Mouse (Mus musculus) left cerebral cortex, postnatal 4 days (tissue): ENCODE data around the gene Gad1. TPM values are rescaled to one million over a fixed set of nuclear protein-coding genes. Genes with fewer than 3 reads are reported as not detected.
A peak's percentile ranks its signal among the peaks of the same experiment; 100 is the strongest.

ENCODE experiments used
- DNase-seq: peaks from one replicate; pipeline ENCODE4 v3.0.0-alpha.2; 2022
- intact Hi-C: fragments of 180-260 bp; cut with DNase I; formaldehyde crosslinking; loops from one replicate; pipeline ENCODE4 v1.15.1; 2025
- total RNA-seq, 2 experiments: library from RNA; stranded (reverse); gene quantifications; 2 replicates each; pipeline ENCODE4 v1.2.3; 2021

The Gad1 gene
- total RNA-seq, 2 experiments from 2014 or later, result 108 to 166 TPM

DNA sequence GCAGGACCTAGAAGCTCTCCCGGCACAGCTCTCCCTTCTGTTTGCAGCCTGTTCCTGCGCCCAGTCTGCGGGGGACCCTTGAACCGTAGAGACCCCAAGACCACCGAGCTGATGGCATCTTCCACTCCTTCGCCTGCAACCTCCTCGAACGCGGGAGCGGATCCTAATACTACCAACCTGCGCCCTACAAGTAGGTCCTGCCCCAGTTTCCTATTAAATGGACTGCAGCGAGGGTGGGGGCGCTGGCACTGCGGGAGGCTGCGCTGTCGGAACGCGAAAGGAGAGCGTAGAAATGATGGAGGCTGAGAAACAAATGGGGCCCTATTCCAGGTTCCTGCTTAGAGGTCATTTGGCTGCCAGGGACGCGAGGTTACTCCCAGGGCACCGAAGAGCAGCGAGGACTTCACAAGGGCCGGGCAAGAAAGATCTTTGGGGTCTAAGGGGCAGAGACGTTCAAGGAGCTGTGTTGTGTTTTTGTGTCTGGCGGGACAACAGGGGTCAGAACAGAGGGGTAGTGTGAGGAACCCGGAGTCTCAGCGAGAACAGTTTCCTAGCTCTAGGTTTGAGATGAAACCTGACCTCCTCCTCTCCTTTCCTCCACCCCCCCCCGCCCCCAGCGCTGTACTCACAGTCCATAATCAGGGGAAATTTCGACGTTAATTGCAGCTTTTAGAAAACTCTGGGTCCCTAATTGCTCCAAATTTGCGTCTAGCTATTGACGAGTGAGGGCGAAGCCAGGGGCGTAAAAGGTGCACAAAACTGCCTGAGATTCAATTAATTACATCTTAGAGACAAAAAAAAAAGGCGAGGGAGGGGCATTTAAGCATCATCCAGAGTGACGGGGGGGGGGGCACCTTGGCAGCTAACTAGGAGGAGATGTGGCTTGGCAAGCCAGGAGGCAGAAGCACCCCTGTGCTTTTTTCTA, 11.1 kb downstream of the Gad1 start:
- intact Hi-C loops, result loop anchor here (5.0 to 10.0 kb wide), 2 partner anchors 927 to 971 kb away; no protein-coding TSS in a partner anchor
- no peak for DNase-seq

GRCm38 (mm10) chr2:70564646-70565315, 11.9 kb downstream of the Gad1 start:
- no peak for DNase-seq

DNA sequence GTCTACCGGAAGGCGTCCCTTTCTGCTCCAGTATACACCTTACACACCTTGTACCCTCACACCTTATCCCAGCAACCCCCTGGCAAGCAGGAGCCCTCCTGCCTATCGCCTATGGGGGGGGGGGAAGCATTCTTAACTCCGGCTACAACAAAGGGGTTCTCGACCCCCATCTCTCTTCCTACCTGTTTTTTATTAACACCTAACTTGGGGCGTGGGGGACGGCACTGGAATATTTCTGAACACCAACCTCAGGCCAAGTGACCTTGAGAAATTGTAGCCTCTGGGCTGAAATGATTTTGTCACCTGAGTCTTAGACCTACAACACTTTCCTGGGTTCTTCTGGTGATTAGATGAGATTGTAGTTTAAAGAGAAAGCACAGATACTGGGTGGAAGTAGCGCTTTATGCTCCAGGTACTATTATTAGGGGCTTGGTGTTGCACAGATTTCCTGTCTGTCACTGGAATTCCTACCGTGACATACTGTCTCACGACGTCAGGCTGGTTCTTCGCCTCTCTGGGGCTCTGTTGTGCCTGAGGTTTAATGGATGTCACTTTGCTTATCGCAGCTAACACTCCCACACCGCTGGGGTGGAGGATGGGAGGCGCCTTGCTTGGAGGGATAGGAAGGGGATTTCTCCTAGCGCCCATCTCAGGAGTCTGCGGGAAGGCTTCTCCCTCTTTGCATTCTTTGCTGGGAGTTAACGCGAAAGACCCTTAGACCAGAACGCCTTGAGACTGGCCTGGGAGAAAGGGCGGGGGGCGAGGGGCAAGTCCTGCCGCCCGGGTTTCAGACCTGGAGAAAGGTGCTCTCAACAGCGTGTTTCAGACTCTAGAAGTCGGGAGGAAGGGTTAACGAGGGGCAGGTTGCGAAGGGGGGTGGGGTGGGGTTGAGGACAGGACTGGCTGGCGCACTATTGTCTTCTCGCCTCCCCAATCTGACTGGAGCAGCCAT, 13.1 kb downstream of the Gad1 start:
- no peak for DNase-seq
- intact Hi-C loops, result loop anchor here (10.0 kb wide), 1 partner anchor 969 kb away; no protein-coding TSS in a partner anchor

More at GRCm38 (mm10) chr2:70564646-70565315, 11.9 kb downstream of the Gad1 start:
- intact Hi-C loops, result loop anchor here (5.0 to 10.0 kb wide), 2 partner anchors 927 to 970 kb away; no protein-coding TSS in a partner anchor

GRCm38 (mm10) chr2:70566603-70566981, 13.7 kb downstream of the Gad1 start:
- peak; percentile 58 for DNase-seq
- intact Hi-C loops, result loop anchor here (10.0 kb wide), 1 partner anchor 968 kb away; no protein-coding TSS in a partner anchor

DNA sequence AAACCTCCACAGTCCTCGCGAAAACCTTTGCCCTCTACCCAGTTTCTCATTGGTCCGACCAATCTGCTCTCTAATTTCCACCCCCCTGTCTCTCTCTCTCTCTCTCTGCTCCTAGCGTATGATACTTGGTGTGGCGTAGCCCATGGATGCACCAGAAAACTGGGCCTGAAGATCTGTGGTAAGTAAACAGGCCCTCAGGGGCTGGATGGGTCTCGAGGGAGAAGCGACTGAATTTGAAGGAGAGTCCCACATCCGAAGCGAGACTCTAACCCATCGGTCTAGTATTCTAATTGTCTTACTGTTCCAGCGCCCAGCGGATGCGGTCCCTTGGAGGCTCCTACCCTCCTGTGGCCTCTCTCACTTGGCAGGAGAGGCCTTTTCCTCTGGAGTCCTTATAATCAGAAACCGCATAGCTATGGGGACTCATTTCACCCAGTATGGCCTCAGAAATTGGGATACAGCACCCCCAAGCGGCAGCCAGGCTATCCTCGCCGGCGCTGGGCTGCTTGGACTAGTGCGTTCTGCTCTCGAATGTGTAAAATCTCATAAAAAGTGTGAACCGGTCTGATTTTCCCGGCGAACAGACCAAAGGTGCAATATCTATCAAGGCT, 14.3 kb downstream of the Gad1 start:
- intact Hi-C loops, result loop anchor here (10.0 kb wide), 1 partner anchor 968 kb away; no protein-coding TSS in a partner anchor

DNA sequence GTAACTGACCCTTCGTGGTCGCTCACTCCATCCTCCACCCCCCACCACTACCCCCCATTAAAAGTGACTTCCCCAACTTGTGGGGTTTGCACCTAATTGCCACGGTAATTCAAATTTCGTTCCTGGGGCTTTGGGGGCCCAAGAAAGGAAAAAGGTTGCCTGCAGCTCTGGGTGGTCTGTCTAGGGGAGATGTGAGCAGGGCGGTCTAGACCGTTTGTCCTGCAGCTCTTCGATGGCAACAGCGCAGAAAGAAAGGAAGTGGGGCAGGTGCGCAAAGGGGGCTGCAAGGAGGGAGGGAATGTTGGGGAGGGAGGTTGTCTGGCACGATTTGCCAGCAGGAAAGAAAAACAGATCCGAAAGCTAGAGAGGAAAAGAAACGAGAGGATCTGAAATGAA, 14.8 kb downstream of the Gad1 start:
- no peak for DNase-seq
- intact Hi-C loops, result loop anchor here (10.0 kb wide), 1 partner anchor 967 kb away; no protein-coding TSS in a partner anchor

More for the DNA sequence above, 14.3 kb downstream of the Gad1 start:
- peak; percentile 74 for DNase-seq

GRCm38 (mm10) chr2:70568198-70568941, 15.5 kb downstream of the Gad1 start:
- intact Hi-C loops, result loop anchor here (10.0 kb wide), 1 partner anchor 966 kb away; no protein-coding TSS in a partner anchor
- DNase-seq, result peak; percentile 31

GRCm38 (mm10) chr2:70571698-70572097, 18.8 kb downstream of the Gad1 start:
- DNase-seq, result peak; percentile 32
- intact Hi-C loops, result no loop called here

DNA sequence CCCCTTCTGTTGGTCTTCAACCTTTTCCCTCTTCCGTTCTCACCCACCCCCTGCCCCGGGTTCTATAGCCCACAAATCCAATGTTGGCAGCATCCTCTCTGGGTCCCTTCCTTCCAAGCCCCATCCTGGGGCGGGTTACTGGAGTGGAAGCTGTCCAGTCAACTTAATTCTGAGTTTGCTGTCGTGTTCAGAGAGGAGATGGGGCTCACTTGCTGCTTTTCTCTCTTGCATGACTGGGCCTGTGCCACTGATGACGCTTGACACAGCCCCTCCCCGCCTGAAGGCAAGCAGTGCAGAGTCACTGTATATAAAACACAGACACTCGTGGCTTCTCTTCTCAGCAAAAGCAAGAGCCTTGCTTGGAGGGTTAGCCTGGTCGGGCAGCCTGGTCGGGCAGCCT, 19.4 kb downstream of the Gad1 start:
- intact Hi-C loops, result no loop called here
- DNase-seq, result peak; percentile 33

DNA sequence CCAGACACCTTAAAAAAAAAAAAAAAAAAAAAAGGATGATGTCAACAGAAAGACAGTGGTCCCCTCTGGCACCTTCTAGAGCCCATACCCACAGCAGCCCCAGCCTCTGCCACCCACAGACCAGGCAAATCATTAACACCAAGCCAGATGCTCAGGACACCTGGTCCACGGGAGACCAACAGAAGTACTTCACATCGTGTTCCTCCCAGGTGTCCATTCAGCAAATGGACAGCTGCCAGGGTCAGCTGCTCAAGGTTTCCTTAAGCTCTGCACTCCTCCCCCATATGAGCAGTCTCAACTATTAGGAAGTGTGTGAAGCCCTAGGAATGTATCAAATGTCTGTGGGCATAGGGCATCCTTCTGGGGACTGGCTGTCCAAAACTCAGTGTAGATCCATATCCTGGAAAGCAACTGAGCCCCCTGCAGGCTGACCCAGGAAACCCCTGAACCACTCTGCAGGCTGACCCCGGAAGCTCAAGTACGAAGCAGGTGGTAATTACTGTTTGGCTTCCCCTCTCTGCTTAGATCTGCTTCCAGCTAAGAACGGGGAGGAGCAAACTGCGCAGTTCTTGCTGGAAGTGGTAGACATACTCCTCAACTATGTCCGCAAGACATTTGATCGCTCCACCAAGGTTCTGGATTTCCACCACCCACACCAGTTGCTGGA, 20.8 kb downstream of the Gad1 start:
- DNase-seq, result no peak
- intact Hi-C loops, result no loop called here

DNA sequence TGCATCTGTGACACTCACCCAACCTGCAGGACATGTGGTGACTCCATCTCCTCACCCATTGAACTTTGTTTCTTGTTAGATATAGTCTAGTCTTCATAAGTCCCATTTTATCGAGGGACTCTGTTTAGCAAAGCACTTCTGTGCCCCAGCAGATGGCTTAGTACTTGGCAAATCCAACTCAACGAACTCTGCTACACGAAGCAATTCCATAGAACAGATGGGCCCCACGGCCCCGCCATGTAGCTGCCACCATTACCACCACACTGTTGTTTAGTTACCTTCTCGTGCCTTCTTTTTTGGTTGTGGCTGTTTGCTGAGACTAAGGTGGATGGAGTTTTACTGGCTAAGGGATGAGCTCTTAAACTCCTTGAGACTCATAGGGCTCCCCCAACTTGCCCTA, 35.3 kb downstream of the Gad1 start:
- DNase-seq, result no peak
- intact Hi-C loops, result no loop called here

- intact Hi-C loops, result no loop called here
- DNase-seq, result no peak
These were observed 39.6 kb downstream of the Gad1 start for GRCm38 (mm10) chr2:70592432-70592831.

GRCm38 (mm10) chr2:70593670-70594069, 40.8 kb downstream of the Gad1 start:
- DNase-seq, result no peak
- intact Hi-C loops, result no loop called here

- peak; percentile 15 for DNase-seq
- intact Hi-C loops, result no loop called here
These were observed 43.0 kb downstream of the Gad1 start for GRCm38 (mm10) chr2:70595896-70596295.

- intact Hi-C loops, result no loop called here
- no peak for DNase-seq
These were observed 56.9 kb downstream of the Gad1 start for GRCm38 (mm10) chr2:70609769-70610168.

DNA sequence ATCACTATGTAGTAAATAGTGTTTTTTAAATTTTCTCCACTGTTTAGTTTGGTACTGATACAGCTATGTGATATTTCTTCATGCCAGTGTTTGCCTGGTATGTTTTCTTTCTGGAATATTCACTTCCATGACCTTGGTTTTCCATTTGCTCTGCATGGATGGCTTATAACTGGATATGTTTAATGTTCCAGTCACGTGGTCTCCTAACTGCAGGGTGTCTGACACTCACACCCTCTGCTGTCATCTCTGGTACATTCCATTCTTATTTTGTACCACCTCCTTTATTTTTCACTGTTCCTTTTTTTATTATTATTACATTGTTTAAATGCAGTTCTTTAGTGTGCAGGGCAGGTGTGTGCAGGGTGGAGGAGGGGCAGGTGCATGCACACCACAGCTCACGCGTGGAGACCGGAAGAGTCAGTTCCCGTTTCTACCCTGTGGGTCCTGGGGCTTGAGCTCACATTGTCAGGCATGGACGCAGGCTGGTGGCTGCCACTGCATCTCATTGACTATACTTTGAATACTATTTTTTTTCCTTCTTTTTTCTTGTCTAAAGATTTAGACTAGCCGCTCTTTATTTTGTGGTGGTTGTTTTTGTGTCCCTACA, 62.0 kb downstream of the Gad1 start:
- intact Hi-C loops, result no loop called here

DNA sequence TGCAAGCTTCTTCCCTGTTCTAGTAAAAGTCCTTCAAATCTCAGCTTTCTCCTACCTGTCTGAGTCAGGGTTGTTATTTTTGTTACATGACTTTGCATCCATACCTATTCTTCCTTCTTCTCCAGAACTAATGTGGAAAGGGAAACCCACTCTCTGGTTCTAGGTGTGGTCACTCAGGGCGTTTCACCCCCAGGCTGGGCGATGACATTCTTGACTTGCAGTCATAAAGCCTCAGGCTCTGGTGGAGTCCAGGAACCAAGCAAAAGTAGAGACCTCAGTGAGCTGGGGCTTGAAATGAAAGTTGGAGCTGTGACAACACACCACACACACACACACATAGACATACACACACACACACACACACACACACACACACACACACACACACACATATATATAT, 63.2 kb downstream of the Gad1 start:
- no peak for DNase-seq
- intact Hi-C loops, result no loop called here

More for the DNA sequence above, 62.0 kb downstream of the Gad1 start:
- no peak for DNase-seq

DNA sequence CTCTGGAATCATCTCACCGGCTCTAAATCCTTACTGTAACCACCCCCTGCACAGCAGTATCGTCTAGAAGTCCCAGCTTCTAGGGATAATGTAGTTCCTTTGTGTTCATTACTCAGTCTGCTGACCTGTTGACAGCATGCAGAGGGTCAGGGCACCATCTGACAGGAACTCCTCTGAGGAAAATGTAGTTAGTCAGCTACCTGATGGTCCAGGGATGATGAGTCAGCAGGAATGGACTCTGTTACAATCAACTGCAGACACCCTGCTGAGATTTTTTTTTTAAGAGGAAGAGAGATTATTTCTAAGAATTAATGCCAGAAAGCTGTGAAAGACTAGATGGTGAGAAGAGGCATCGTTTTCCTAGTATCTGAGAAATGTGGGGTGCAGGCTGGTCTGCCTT, 63.7 kb downstream of the Gad1 start:
- DNase-seq, result no peak
- intact Hi-C loops, result no loop called here
